Mouse (Mus musculus) heart, embryonic 16.5 days (tissue): ENCODE measurements around the gene Cyp4f13. TPM values are rescaled to one million over a fixed set of nuclear protein-coding genes. Genes with fewer than 3 reads are reported as not detected.
A peak's percentile ranks its signal among the peaks of the same experiment; 100 is the strongest.

ENCODE experiments used
- ATAC-seq: fragments of 200-750 bp; cut with Nextera tagmentation; replicated peaks from 2 replicates; pipeline ENCODE4 v1.8.0; 2017; ENCODE audit warnings: moderate number of reproducible peaks; ENCODE audit not compliant: insufficient read depth, low FRiP score; ENCODE audit errors: extremely low read depth
- H3K27ac ChIP-seq: fragments of 300-500 bp; sonication (generic); 2 replicates; pipeline ENCODE4 v1.5.1; 2014; ENCODE audit warnings: mild to moderate bottlenecking, low read length, control low read depth, moderate library complexity
- H3K27me3 ChIP-seq: fragments of 300-500 bp; sonication (generic); 2 replicates; pipeline ENCODE4 v1.6.1; 2014; ENCODE audit warnings: low read length, mixed read lengths; ENCODE audit not compliant: control insufficient read depth, insufficient read depth
- H3K36me3 ChIP-seq: fragments of 300-500 bp; sonication (generic); 2 replicates; pipeline ENCODE4 v1.6.1; 2014; ENCODE audit not compliant: control insufficient read depth, insufficient read depth
- H3K4me1 ChIP-seq: fragments of 300-500 bp; sonication (generic); 2 replicates; pipeline ENCODE4 v1.6.1; 2014; ENCODE audit warnings: low read length, mixed read lengths; ENCODE audit not compliant: control insufficient read depth, insufficient read depth
- H3K4me2 ChIP-seq: fragments of 300-500 bp; sonication (generic); 2 replicates; pipeline ENCODE4 v1.6.1; 2014; ENCODE audit warnings: low read depth, mild to moderate bottlenecking, control low read depth, low read length
- H3K4me3 ChIP-seq: fragments of 300-500 bp; sonication (generic); 2 replicates; pipeline ENCODE4 v1.5.1; 2014; ENCODE audit warnings: mild to moderate bottlenecking, control low read depth, low read length
- H3K9ac ChIP-seq: fragments of 300-500 bp; sonication (generic); 2 replicates; pipeline ENCODE4 v1.6.1; 2014; ENCODE audit warnings: low read length, control low read depth
- H3K9me3 ChIP-seq: fragments of 300-500 bp; sonication (generic); replicated peaks from 2 replicates; pipeline ENCODE4 v1.6.1; 2016; ENCODE audit warnings: low read length; ENCODE audit not compliant: control insufficient read depth
- WGBS: fragments of 180-500 bp; shearing (Covaris S2); extraction: QIAGEN DNeasy Blood & Tissue Kit; methylation state at CpG from one replicate; pipeline ENCODE4 v1.1.7; 2014; 5-methylcytosine and 5-hydroxymethylcytosine counted together
- polyA plus RNA-seq: library from polyadenylated mRNA; unstranded; fragments of >200 nt; fragmentation: Nextera tagmentation; extraction: Ambion mirVana; gene quantifications from 2 replicates; pipeline ENCODE4 v1.2.1, GENCODE M21; 2015

Gene Cyp4f13
- polyA plus RNA-seq, 1 experiment from 2014 or later, result 9.5 TPM

- Histone ChIP-seq H3K36me3 (no peaks in the 10 kb centered on the region), H3K27me3 (no peaks in the 10 kb centered on the region), H3K4me2 (peak within 1 kb of the TSS; percentile 72), H3K27ac (peak within 1 kb of the TSS; percentile 76), H3K9ac (peak within 1 kb of the TSS; percentile 82), H3K4me1 (peaks cover 8% of the 10 kb centered on the region), H3K9me3 (no peaks in the 10 kb centered on the region), H3K4me3 (peak within 1 kb of the TSS; percentile 72)
- WGBS, result 12% methylated on average over 33 of the region's 33 CpGs
- peak; percentile 96 for ATAC-seq
These were observed 55.7 kb downstream of the Cyp4f13 start, which contains the start of gene Zfp870 for GRCm38 (mm10) chr17:32891239-32892180. TSS of gene Zfp870 (minus strand) at chr17:32891642.

GRCm38 (mm10) chr17:32890852-32891238 is 56.4 kb downstream of the Cyp4f13 start:
- ATAC-seq, result no peak
- Histone ChIP-seq H3K4me2 (peak overlapping the region; percentile 72), H3K27me3 (no peaks in the 10 kb centered on the region), H3K9me3 (no peaks in the 10 kb centered on the region), H3K27ac (peak overlapping the region; percentile 76), H3K4me3 (peak overlapping the region; percentile 72), H3K9ac (peak overlapping the region; percentile 82), H3K36me3 (no peaks in the 10 kb centered on the region), H3K4me1 (peaks cover 8% of the 10 kb centered on the region)
- 1% methylated on average over 11 of the region's 11 CpGs for WGBS

GRCm38 (mm10) chr17:32889611-32890010 is 57.6 kb downstream of the Cyp4f13 start:
- ATAC-seq, result no peak

GRCm38 (mm10) chr17:32880320-32881218 is 66.6 kb downstream of the Cyp4f13 start:
- peaks cover 46% of the 10 kb centered on the region for H3K36me3 ChIP-seq
- H3K4me1 ChIP-seq, result peaks cover 5% of the 10 kb centered on the region; the same call in 1 of the 2 replicates

More at GRCm38 (mm10) chr17:32889611-32890010, 57.6 kb downstream of the Cyp4f13 start:
- Histone ChIP-seq H3K4me3 (no peak overlapping the region), H3K27ac (no peak overlapping the region), H3K9me3 (no peaks in the 10 kb centered on the region), H3K4me2 (no peak overlapping the region), H3K4me1 (peaks cover 8% of the 10 kb centered on the region), H3K9ac (no peak overlapping the region), H3K27me3 (no peaks in the 10 kb centered on the region), H3K36me3 (peaks cover 6% of the 10 kb centered on the region; the same call in 1 of the 2 replicates)
- WGBS, result 93% methylated on average over 6 of the region's 6 CpGs

GRCm38 (mm10) chr17:32878773-32879172 is 68.4 kb downstream of the Cyp4f13 start:
- H3K4me3 ChIP-seq, result no peak overlapping the region
- 90% methylated on average over 11 of the region's 11 CpGs for whole genome bisulfite sequencing

More at GRCm38 (mm10) chr17:32880320-32881218, 66.6 kb downstream of the Cyp4f13 start:
- no peak overlapping the region for H3K4me2 ChIP-seq
- no peaks in the 10 kb centered on the region for H3K9me3 ChIP-seq
- H3K27me3 ChIP-seq, result peaks cover 7% of the 10 kb centered on the region
- H3K4me3 ChIP-seq, result no peak overlapping the region
- ATAC-seq, result no peak
- H3K27ac ChIP-seq, result no peak overlapping the region
- 85% methylated on average over 14 of the region's 14 CpGs for WGBS
- no peak overlapping the region for H3K9ac ChIP-seq

GRCm38 (mm10) chr17:32877471-32878171 is 69.6 kb downstream of the Cyp4f13 start:
- WGBS, result 4% methylated on average over 22 of the region's 22 CpGs
- H3K4me2 ChIP-seq, result peak overlapping the region; percentile 40
- peaks cover 7% of the 10 kb centered on the region for H3K27me3 ChIP-seq
- no peak for ATAC-seq
- no peak overlapping the region for H3K27ac ChIP-seq
- no peak overlapping the region for H3K9ac ChIP-seq
- H3K36me3 ChIP-seq, result peaks cover 23% of the 10 kb centered on the region
- H3K4me1 ChIP-seq, result peaks cover 5% of the 10 kb centered on the region; the same call in 1 of the 2 replicates
- no peak overlapping the region for H3K4me3 ChIP-seq
- H3K9me3 ChIP-seq, result no peaks in the 10 kb centered on the region

More at GRCm38 (mm10) chr17:32878773-32879172, 68.4 kb downstream of the Cyp4f13 start:
- ATAC-seq, result no peak
- Histone ChIP-seq H3K9ac (no peak overlapping the region), H3K36me3 (peaks cover 34% of the 10 kb centered on the region), H3K9me3 (no peaks in the 10 kb centered on the region), H3K4me1 (peaks cover 5% of the 10 kb centered on the region; the same call in 1 of the 2 replicates), H3K27ac (no peak overlapping the region), H3K27me3 (peaks cover 7% of the 10 kb centered on the region), H3K4me2 (no peak overlapping the region)

Other genes with a start within 250 kb of the Cyp4f13 start
- 18.0 and 21.8 TPM in 2 replicates for gene Zfp871, start 159.1 kb downstream of the Cyp4f13 start, polyA plus RNA-seq
- gene Zfp811, start 137.5 kb downstream of the Cyp4f13 start, polyA plus RNA-seq, result 0.88 and 0.92 TPM in 2 replicates
- gene Zfp799, start 117.1 kb downstream of the Cyp4f13 start, polyA plus RNA-seq, result 6.0 and 8.1 TPM in 2 replicates
- gene Zfp870, start 55.8 kb downstream of the Cyp4f13 start, polyA plus RNA-seq, result 6.7 TPM in 2 replicates
- 0.96 TPM in 1 of 2 replicates, not detected in the other for gene Cyp4f14, start 30.1 kb downstream of the Cyp4f13 start, polyA plus RNA-seq
- 6.6 and 6.7 TPM in 2 replicates for gene Zfp472, start 18.4 kb upstream of the Cyp4f13 start, polyA plus RNA-seq
- 7.9 and 8.2 TPM in 2 replicates for gene Zfp952, start 45.7 kb upstream of the Cyp4f13 start, polyA plus RNA-seq
- 5.8 and 6.8 TPM in 2 replicates for gene Zfp763, start 86.0 kb upstream of the Cyp4f13 start, polyA plus RNA-seq
- not detected in 2 replicates for gene 4921501E09Rik, start 120.7 kb upstream of the Cyp4f13 start, polyA plus RNA-seq
- 4.4 and 5.6 TPM in 2 replicates for gene Zfp563, start 141.9 kb upstream of the Cyp4f13 start, polyA plus RNA-seq
- 0.08 and 0.12 TPM in 2 replicates for gene Morc2b, start 192.3 kb upstream of the Cyp4f13 start, polyA plus RNA-seq
- not detected in 2 replicates for gene Olfr55, start 221.0 kb upstream of the Cyp4f13 start, polyA plus RNA-seq
- 0.05 TPM in 1 of 2 replicates, not detected in the other for gene Olfr239, start 243.9 kb upstream of the Cyp4f13 start, polyA plus RNA-seq